Mouse (Mus musculus) cortical plate, adult 2 months (tissue): ENCODE data around the gene Olfr811.

Experiments
- CTCF ChIP-seq: fragments of 200-500 bp; IDR thresholded peaks from 2 replicates; pipeline ENCODE4 v1.5.1; 2011; ENCODE audit warnings: mild to moderate bottlenecking, control low read depth, low read length; ENCODE audit not compliant: insufficient read depth; ENCODE audit errors: extremely low read depth
- POLR2A ChIP-seq: fragments of 200-500 bp; IDR thresholded peaks from 2 replicates; pipeline ENCODE4 v1.6.1; 2011; ENCODE audit warnings: mild to moderate bottlenecking, low read length, control low read depth; ENCODE audit not compliant: insufficient read depth; ENCODE audit errors: extremely low read depth

DNA sequence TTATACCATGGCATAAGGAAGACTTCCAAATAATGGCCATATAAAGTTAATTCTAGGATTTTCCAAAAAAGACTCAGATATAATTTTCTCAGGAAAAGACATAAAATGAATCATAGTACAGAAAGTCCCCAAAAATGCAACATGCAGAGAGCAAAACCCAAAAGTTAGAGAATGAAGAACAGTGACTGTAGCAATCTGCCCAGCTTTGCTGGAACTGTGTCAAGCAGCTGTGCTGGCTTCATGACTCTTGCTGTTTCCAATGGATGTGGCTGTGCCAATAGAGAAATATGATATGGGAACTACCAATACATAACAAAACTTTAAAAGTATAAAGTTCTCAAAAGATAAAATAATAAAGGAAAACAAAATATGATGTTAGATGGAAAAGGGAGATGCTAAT, 26.1 kb downstream of the Olfr811 start:
- TF ChIP-seq POLR2A (no peak), CTCF (no peak)
